Mouse (Mus musculus): ENCODE data around the gene Asic2. TPM values are rescaled to one million over a fixed set of nuclear protein-coding genes. Genes with fewer than 3 reads are reported as not detected.

Gene Asic2
- polyA plus RNA-seq, 1 experiment = 54.8 TPM

- DNase-seq (ENCODE audit: extremely low spot score in 1 of 2, low spot score in 1 of 2) = no peak
Measured at GRCm38 (mm10) chr11:80845486-80845885, 1122.8 kb downstream of the Asic2 start.

- DNase-seq (ENCODE audit: extremely low spot score in 1 of 2, low spot score in 1 of 2) = no peak
Measured at GRCm38 (mm10) chr11:80843435-80843834, 1124.8 kb downstream of the Asic2 start.

GRCm38 (mm10) chr11:80838724-80839123 is 1129.5 kb downstream of the Asic2 start:
- no peak for DNase-seq (ENCODE audit: extremely low spot score in 1 of 2, low spot score in 1 of 2)

- no peak for DNase-seq (ENCODE audit: extremely low spot score in 1 of 2, low spot score in 1 of 2)
Measured at GRCm38 (mm10) chr11:80835841-80836240, 1132.4 kb downstream of the Asic2 start.

GRCm38 (mm10) chr11:80835395-80835794 is 1132.9 kb downstream of the Asic2 start:
- no peak for DNase-seq (ENCODE audit: extremely low spot score in 1 of 2, low spot score in 1 of 2)

Other genes with a start within 250 kb of the Asic2 start
- 0.17 and 0.24 TPM in 2 replicates for gene 5530401A14Rik, start 107.8 kb downstream of the Asic2 start, polyA plus RNA-seq (2012; rRNA removed)
- 0.30 and 0.36 TPM in 2 replicates for gene Ccl2, start 67.1 kb upstream of the Asic2 start, polyA plus RNA-seq (2012; rRNA removed)
- not detected in 2 replicates for gene Gm17268, start 70.1 kb upstream of the Asic2 start, polyA plus RNA-seq (2012; rRNA removed)
- gene Ccl7, start 77.3 kb upstream of the Asic2 start, polyA plus RNA-seq (2012; rRNA removed) = 0.19 and 0.44 TPM in 2 replicates
- gene Ccl11, start 89.4 kb upstream of the Asic2 start, polyA plus RNA-seq (2012; rRNA removed) = 0.08 and 0.15 TPM in 2 replicates
- 1.9 and 2.7 TPM in 2 replicates for gene Ccl12, start 133.4 kb upstream of the Asic2 start, polyA plus RNA-seq (2012; rRNA removed)
- 0.24 and 0.36 TPM in 2 replicates for gene Ccl8, start 146.7 kb upstream of the Asic2 start, polyA plus RNA-seq (2012; rRNA removed)

All from frontal cortex, adult 2 months (tissue).